Mouse (Mus musculus): ENCODE measurements around the gene Evi2. TPM values are rescaled to one million over a fixed set of nuclear protein-coding genes. Genes with fewer than 3 reads are reported as not detected.

Gene Evi2
- polyA plus RNA-seq, 1 experiment from 2014 or later = 0.98 TPM

GRCm38 (mm10) chr11:79484721-79485120 is 45.7 kb downstream of the Evi2 start:
- H3K27ac ChIP-seq (ENCODE audit: low read depth, low read length) = no peak overlapping the region
- no peak overlapping the region for H3K9ac ChIP-seq (replicated peaks; ENCODE audit: low read depth, low read length)
- H3K27me3 ChIP-seq (ENCODE audit: control insufficient read depth, insufficient read depth, low read length) = no peaks in the 10 kb centered on the region
- no peak overlapping the region for H3K4me3 ChIP-seq (ENCODE audit: low read depth, low read length)
- H3K9me3 ChIP-seq (ENCODE audit: control insufficient read depth, low read length) = no peaks in the 10 kb centered on the region
- ATAC-seq (ENCODE audit: low read depth) = no peak
- peaks cover 3% of the 10 kb centered on the region; the same call in 1 of the 2 replicates for H3K36me3 ChIP-seq (ENCODE audit: control insufficient read depth, insufficient read depth, low read length)
- no peak overlapping the region for H3K4me2 ChIP-seq (ENCODE audit: low read depth, low read length)
- H3K4me1 ChIP-seq (ENCODE audit: control insufficient read depth, insufficient read depth, low read length) = no peaks in the 10 kb centered on the region

- Histone ChIP-seq H3K9me3 (ENCODE audit: control insufficient read depth, low read length) (no peaks in the 10 kb centered on the region), H3K27me3 (ENCODE audit: control insufficient read depth, insufficient read depth, low read length) (no peaks in the 10 kb centered on the region), H3K4me3 (ENCODE audit: low read depth, low read length) (no peak overlapping the region), H3K4me1 (ENCODE audit: control insufficient read depth, insufficient read depth, low read length) (no peaks in the 10 kb centered on the region), H3K36me3 (ENCODE audit: control insufficient read depth, insufficient read depth, low read length) (peaks cover 3% of the 10 kb centered on the region; the same call in 1 of the 2 replicates), H3K27ac (ENCODE audit: low read depth, low read length) (no peak overlapping the region), H3K4me2 (ENCODE audit: low read depth, low read length) (no peak overlapping the region), H3K9ac (replicated peaks; ENCODE audit: low read depth, low read length) (no peak overlapping the region)
- no peak for ATAC-seq (ENCODE audit: low read depth)
- 85% methylated on average over 7 of the region's 7 CpGs for WGBS
Observed at GRCm38 (mm10) chr11:79483876-79484528, 46.4 kb downstream of the Evi2 start.

DNA sequence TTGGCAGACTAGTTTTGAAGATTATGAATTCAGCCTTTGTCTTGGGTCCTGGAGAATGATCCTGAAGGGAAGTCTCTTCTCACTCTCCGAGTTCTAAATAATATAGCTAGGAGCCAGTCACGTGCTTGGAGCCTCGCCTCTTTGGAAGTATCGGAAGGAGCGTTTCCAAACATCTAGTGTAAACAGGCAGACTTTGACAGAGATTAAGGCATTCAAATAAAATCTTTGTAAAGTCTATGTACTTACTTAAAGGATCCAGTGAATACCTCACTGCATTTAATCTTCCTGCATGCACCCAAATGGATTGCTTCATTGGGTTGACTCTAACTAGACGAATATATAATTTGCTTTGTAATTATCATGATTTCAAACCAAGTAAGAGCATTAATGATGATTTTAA is 47.0 kb downstream of the Evi2 start:
- Histone ChIP-seq H3K27ac (ENCODE audit: low read depth, low read length) (no peak overlapping the region), H3K4me3 (ENCODE audit: low read depth, low read length) (no peak overlapping the region), H3K9ac (replicated peaks; ENCODE audit: low read depth, low read length) (no peak overlapping the region), H3K9me3 (ENCODE audit: control insufficient read depth, low read length) (no peaks in the 10 kb centered on the region), H3K4me1 (ENCODE audit: control insufficient read depth, insufficient read depth, low read length) (no peaks in the 10 kb centered on the region), H3K4me2 (ENCODE audit: low read depth, low read length) (no peak overlapping the region), H3K36me3 (ENCODE audit: control insufficient read depth, insufficient read depth, low read length) (peaks cover 3% of the 10 kb centered on the region; the same call in 1 of the 2 replicates), H3K27me3 (ENCODE audit: control insufficient read depth, insufficient read depth, low read length) (no peaks in the 10 kb centered on the region)
- no peak for ATAC-seq (ENCODE audit: low read depth)
- 90% methylated on average over 6 of the region's 6 CpGs for WGBS

DNA sequence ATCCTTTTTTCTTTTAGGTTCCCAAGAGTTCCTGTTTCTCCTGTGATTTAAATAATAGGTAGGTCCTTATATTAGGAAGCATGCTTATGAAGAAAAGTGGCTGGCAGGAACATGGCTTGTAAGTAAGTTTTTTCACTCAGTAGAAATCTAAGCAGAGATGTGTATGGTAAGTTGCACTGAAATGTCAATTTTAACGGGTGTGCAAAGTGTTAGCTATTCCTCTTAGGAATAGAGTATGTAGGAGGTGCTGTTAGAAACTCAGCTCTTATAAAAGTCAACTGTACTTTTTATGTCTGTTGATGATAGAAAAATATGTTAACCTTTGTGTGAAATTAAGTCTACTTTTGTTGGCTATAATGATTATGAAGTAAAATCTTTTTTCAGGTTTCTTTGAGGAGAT is 62.3 kb downstream of the Evi2 start:
- 85% methylated on average over 1 of the region's 1 CpGs for WGBS

More for the DNA sequence above, 62.3 kb downstream of the Evi2 start:
- Histone ChIP-seq H3K36me3 (ENCODE audit: control insufficient read depth, insufficient read depth, low read length) (peaks cover 29% of the 10 kb centered on the region), H3K9ac (replicated peaks; ENCODE audit: low read depth, low read length) (no peak overlapping the region), H3K9me3 (ENCODE audit: control insufficient read depth, low read length) (no peaks in the 10 kb centered on the region), H3K27me3 (ENCODE audit: control insufficient read depth, insufficient read depth, low read length) (no peaks in the 10 kb centered on the region), H3K4me2 (ENCODE audit: low read depth, low read length) (no peak overlapping the region), H3K4me1 (ENCODE audit: control insufficient read depth, insufficient read depth, low read length) (no peaks in the 10 kb centered on the region), H3K27ac (ENCODE audit: low read depth, low read length) (no peak overlapping the region), H3K4me3 (ENCODE audit: low read depth, low read length) (no peak overlapping the region)
- ATAC-seq (ENCODE audit: low read depth) = no peak

Other genes starting within 250 kb of the Evi2 start
- gene Gm9964, start 233.7 kb downstream of the Evi2 start, polyA plus RNA-seq (2014; fragmentation: Nextera tagmentation; extraction: Ambion mirVana) = 0.29 TPM in 1 of 2 replicates, not detected in the other
- 12.9 and 19.6 TPM in 2 replicates for gene Nf1, start 190.9 kb downstream of the Evi2 start, polyA plus RNA-seq (2014; fragmentation: Nextera tagmentation; extraction: Ambion mirVana)
- gene Omg, start 26.5 kb downstream of the Evi2 start, polyA plus RNA-seq (2014; fragmentation: Nextera tagmentation; extraction: Ambion mirVana) = 8.2 and 16.9 TPM in 2 replicates
- gene Evi2b, start 6.8 kb downstream of the Evi2 start, polyA plus RNA-seq (2014; fragmentation: Nextera tagmentation; extraction: Ambion mirVana) = not detected in 2 replicates
- 2.8 and 4.1 TPM in 2 replicates for gene Evi2a, start within 50 bp of the Evi2 start, polyA plus RNA-seq (2014; fragmentation: Nextera tagmentation; extraction: Ambion mirVana)
- 23.1 and 28.1 TPM in 2 replicates for gene Rab11fip4, start 60.6 kb upstream of the Evi2 start, polyA plus RNA-seq (2014; fragmentation: Nextera tagmentation; extraction: Ambion mirVana)

Measured in neural tube, embryonic 14.5 days (tissue).